Mouse (Mus musculus) CH12.LX (cell line): ENCODE results near the gene Gtf2ird2. TPM values are rescaled to one million over a fixed set of nuclear protein-coding genes. Genes with fewer than 3 reads are reported as not detected.
A peak's percentile ranks its signal among the peaks of the same experiment; 100 is the strongest.

Experiments used
- DNase-seq: peaks from one replicate; pipeline ENCODE4 v3.0.0-alpha.2; 2013; ENCODE audit errors: extremely low read depth
- H3K27ac ChIP-seq: 2 replicates; pipeline ENCODE4 v1.5.1; 2012; ENCODE audit warnings: low read depth, mild to moderate bottlenecking, control low read depth, moderate library complexity; ENCODE audit not compliant: insufficient read depth
- H3K27me3 ChIP-seq: replicated peaks from 2 replicates; pipeline ENCODE3; 2012; ENCODE audit warnings: inconsistent platforms
- H3K36me3 ChIP-seq, 2 experiments: replicated peaks in 1 of 2; 2 replicates each; pipeline versions ENCODE3 to v1.6.1; 2012; ENCODE audit warnings: inconsistent platforms in 1 of 2, low read length in 1 of 2, mild to moderate bottlenecking in 1 of 2, mixed read lengths in 1 of 2, moderate library complexity in 1 of 2; ENCODE audit not compliant: control insufficient read depth in 1 of 2, insufficient read depth in 1 of 2
- H3K4me1 ChIP-seq, 2 experiments: 2 replicates each; pipeline ENCODE4 v1.6.1; 2012; ENCODE audit warnings: inconsistent platforms in 1 of 2, moderate library complexity in 1 of 2; ENCODE audit not compliant: insufficient read depth in 2 of 2, control insufficient read depth in 1 of 2
- H3K4me2 ChIP-seq: 2 replicates; pipeline ENCODE4 v1.6.1; 2012; ENCODE audit warnings: low read depth, mild to moderate bottlenecking, control low read depth; ENCODE audit not compliant: poor library complexity, insufficient read depth, severe bottlenecking
- H3K4me3 ChIP-seq, 3 experiments: fragments of 150-350 bp in 1 of 3; sonication (generic) in 1 of 3; replicated peaks in 1 of 3; 2 replicates each; pipeline versions ENCODE3 to v1.5.1; 2011 to 2012; ENCODE audit warnings: low read depth in 2 of 3, low read length in 2 of 3, mild to moderate bottlenecking in 2 of 3, moderate library complexity in 2 of 3, control low read depth in 1 of 3, improper control_type of control experiment in 1 of 3, inconsistent platforms in 1 of 3, mixed read lengths in 1 of 3; ENCODE audit not compliant: poor library complexity in 1 of 3
- H3K79me2 ChIP-seq: replicated peaks from 2 replicates; pipeline ENCODE4 v1.6.1; 2012; ENCODE audit warnings: mild to moderate bottlenecking, moderate library complexity; ENCODE audit not compliant: control insufficient read depth, poor library complexity, insufficient read depth, severe bottlenecking; ENCODE audit errors: extremely low read depth
- H3K9ac ChIP-seq: 2 replicates; pipeline ENCODE4 v1.6.1; 2012; ENCODE audit warnings: low read depth, mild to moderate bottlenecking, control low read depth, moderate library complexity; ENCODE audit not compliant: insufficient read depth
- H3K9me3 ChIP-seq: replicated peaks from 2 replicates; pipeline ENCODE3; 2012; ENCODE audit warnings: low read length, inconsistent platforms, mixed read lengths
- BHLHE40 ChIP-seq: IDR thresholded peaks from 2 replicates; pipeline ENCODE4 v1.6.1; 2011; ENCODE audit warnings: mild to moderate bottlenecking, low read depth, low read length, improper control_type of control experiment
- CHD1 ChIP-seq: IDR thresholded peaks from 2 replicates; pipeline ENCODE4 v1.6.1; 2012; ENCODE audit warnings: low read depth, low read length, improper control_type of control experiment, inconsistent platforms
- CHD2 ChIP-seq: IDR thresholded peaks from 2 replicates; pipeline ENCODE4 v1.6.1; 2011; ENCODE audit warnings: low read length, improper control_type of control experiment
- CTCF ChIP-seq, 2 experiments: IDR thresholded peaks in 1 of 2; conservative IDR thresholded peaks in 1 of 2; 2 replicates each; pipeline ENCODE4 v1.5.1; 2011 to 2012; ENCODE audit warnings: low read depth in 2 of 2, low read length in 2 of 2, improper control_type of control experiment in 1 of 2, inconsistent platforms in 1 of 2, mild to moderate bottlenecking in 1 of 2, moderate library complexity in 1 of 2
- E2F4 ChIP-seq: IDR thresholded peaks from 2 replicates; pipeline ENCODE4 v1.6.1; 2011; ENCODE audit warnings: low read depth, low read length, improper control_type of control experiment; ENCODE audit not compliant: insufficient replicate concordance
- ELF1 ChIP-seq: IDR thresholded peaks from 2 replicates; pipeline ENCODE4 v1.6.1; 2014; ENCODE audit warnings: low read depth, mild to moderate bottlenecking, inconsistent platforms, low read length, improper control_type of control experiment
- EP300 ChIP-seq: IDR thresholded peaks from 2 replicates; pipeline ENCODE4 v1.6.1; 2011; ENCODE audit warnings: low read length, improper control_type of control experiment
- ETS1 ChIP-seq: conservative IDR thresholded peaks from 2 replicates; pipeline ENCODE4 v1.6.1; 2012; ENCODE audit warnings: low read depth, mild to moderate bottlenecking, inconsistent platforms, low read length, improper control_type of control experiment, moderate library complexity
- GABPA ChIP-seq: IDR thresholded peaks from 2 replicates; pipeline ENCODE4 v1.6.1; 2012; ENCODE audit warnings: low read depth, low read length, improper control_type of control experiment, inconsistent platforms; ENCODE audit not compliant: insufficient replicate concordance
- HCFC1 ChIP-seq: IDR thresholded peaks from 2 replicates; pipeline ENCODE4 v1.6.1; 2012; ENCODE audit warnings: low read depth, mild to moderate bottlenecking, inconsistent platforms, low read length, improper control_type of control experiment
- IRF4 ChIP-seq: IDR thresholded peaks from 2 replicates; pipeline ENCODE4 v1.6.1; 2014; ENCODE audit warnings: low read depth, mild to moderate bottlenecking, inconsistent platforms, low read length, improper control_type of control experiment
- JUN ChIP-seq: IDR thresholded peaks from 2 replicates; pipeline ENCODE4 v1.6.1; 2011; ENCODE audit warnings: low read depth, mild to moderate bottlenecking, low read length, improper control_type of control experiment, moderate library complexity; ENCODE audit not compliant: insufficient read depth
- JUND ChIP-seq: conservative IDR thresholded peaks from 2 replicates; pipeline ENCODE4 v1.6.1; 2011; ENCODE audit warnings: low read depth, low read length, improper control_type of control experiment
- KAT2A ChIP-seq: IDR thresholded peaks from 2 replicates; pipeline ENCODE4 v1.6.1; 2012; ENCODE audit warnings: low read length, improper control_type of control experiment, inconsistent platforms; ENCODE audit not compliant: insufficient replicate concordance
- MAFK ChIP-seq: IDR thresholded peaks from 2 replicates; pipeline ENCODE4 v1.6.1; 2011; ENCODE audit warnings: low read length, improper control_type of control experiment; ENCODE audit not compliant: insufficient replicate concordance
- MAX ChIP-seq: IDR thresholded peaks from 2 replicates; pipeline ENCODE4 v1.6.1; 2011; ENCODE audit warnings: low read length, improper control_type of control experiment
- MAZ ChIP-seq: IDR thresholded peaks from 2 replicates; pipeline ENCODE4 v1.6.1; 2012; ENCODE audit warnings: low read depth, mild to moderate bottlenecking, inconsistent platforms, low read length, improper control_type of control experiment, moderate library complexity
- MEF2A ChIP-seq: IDR thresholded peaks from 2 replicates; pipeline ENCODE4 v1.6.1; 2014; ENCODE audit warnings: low read depth, mild to moderate bottlenecking, inconsistent platforms, low read length, improper control_type of control experiment, borderline replicate concordance
- MXI1 ChIP-seq: IDR thresholded peaks from 2 replicates; pipeline ENCODE4 v1.6.1; 2011; ENCODE audit warnings: mild to moderate bottlenecking, low read depth, low read length, improper control_type of control experiment
- MYC ChIP-seq: IDR thresholded peaks from 2 replicates; pipeline ENCODE4 v1.6.1; 2011; ENCODE audit warnings: low read depth, mild to moderate bottlenecking, improper control_type of control experiment, low read length
- NELFE ChIP-seq: IDR thresholded peaks from 2 replicates; pipeline ENCODE4 v1.6.1; 2011; ENCODE audit warnings: low read depth, low read length, improper control_type of control experiment
- NRF1 ChIP-seq: IDR thresholded peaks from 2 replicates; pipeline ENCODE4 v1.6.1; 2014; ENCODE audit warnings: low read depth, mild to moderate bottlenecking, inconsistent platforms, low read length, improper control_type of control experiment, moderate library complexity
- PAX5 ChIP-seq: IDR thresholded peaks from 2 replicates; pipeline ENCODE4 v1.6.1; 2012; ENCODE audit warnings: low read length, inconsistent platforms, mixed read lengths
- POLR2A ChIP-seq: IDR thresholded peaks from 2 replicates; pipeline ENCODE4 v1.6.1; 2011; ENCODE audit warnings: low read depth, mild to moderate bottlenecking, improper control_type of control experiment, low read length
- POLR2AphosphoS2 ChIP-seq: IDR thresholded peaks from 2 replicates; pipeline ENCODE4 v1.6.1; 2011; ENCODE audit warnings: low read depth, low read length, improper control_type of control experiment
- RAD21 ChIP-seq: IDR thresholded peaks from 2 replicates; pipeline ENCODE4 v1.6.1; 2011; ENCODE audit warnings: low read depth, mild to moderate bottlenecking, low read length, improper control_type of control experiment, moderate library complexity
- RCOR1 ChIP-seq: conservative IDR thresholded peaks from 2 replicates; pipeline ENCODE4 v1.6.1; 2012; ENCODE audit warnings: low read depth, mild to moderate bottlenecking, inconsistent platforms, low read length, improper control_type of control experiment
- SIN3A ChIP-seq: IDR thresholded peaks from 2 replicates; pipeline ENCODE4 v1.6.1; 2012; ENCODE audit warnings: low read length, improper control_type of control experiment, inconsistent platforms
- SMC3 ChIP-seq: IDR thresholded peaks from 2 replicates; pipeline ENCODE4 v1.6.1; 2011; ENCODE audit warnings: low read depth, low read length, improper control_type of control experiment
- TBP ChIP-seq: conservative IDR thresholded peaks from 2 replicates; pipeline ENCODE4 v1.6.1; 2011; ENCODE audit warnings: low read depth, low read length, improper control_type of control experiment
- TCF12 ChIP-seq: IDR thresholded peaks from 2 replicates; pipeline ENCODE4 v1.6.1; 2014; ENCODE audit warnings: low read depth, mild to moderate bottlenecking, inconsistent platforms, low read length, improper control_type of control experiment
- UBTF ChIP-seq: IDR thresholded peaks from 2 replicates; pipeline ENCODE4 v1.6.1; 2012; ENCODE audit warnings: low read depth, mild to moderate bottlenecking, inconsistent platforms, low read length, improper control_type of control experiment, moderate library complexity
- USF1 ChIP-seq: IDR thresholded peaks from 2 replicates; pipeline ENCODE4 v1.6.1; 2014; ENCODE audit warnings: low read depth, mild to moderate bottlenecking, inconsistent platforms, low read length, improper control_type of control experiment
- USF2 ChIP-seq: conservative IDR thresholded peaks from 2 replicates; pipeline ENCODE4 v1.6.1; 2011; ENCODE audit warnings: low read depth, low read length, improper control_type of control experiment
- ZC3H11A ChIP-seq: IDR thresholded peaks from 2 replicates; pipeline ENCODE4 v1.6.1; 2012; ENCODE audit warnings: low read depth, mild to moderate bottlenecking, inconsistent platforms, low read length, improper control_type of control experiment
- ZKSCAN1 ChIP-seq: IDR thresholded peaks from 2 replicates; pipeline ENCODE4 v1.6.1; 2012; ENCODE audit warnings: low read depth, inconsistent platforms, low read length, improper control_type of control experiment, borderline replicate concordance
- ZMIZ1 ChIP-seq: IDR thresholded peaks from 2 replicates; pipeline ENCODE4 v1.6.1; 2012; ENCODE audit warnings: low read depth, mild to moderate bottlenecking, inconsistent platforms, low read length, improper control_type of control experiment
- ZNF384 ChIP-seq: IDR thresholded peaks from 2 replicates; pipeline ENCODE4 v1.6.1; 2012; ENCODE audit warnings: low read depth, low read length, improper control_type of control experiment, inconsistent platforms
- dilution Hi-C: fragments of 300-500 bp; cut with MboI; formaldehyde crosslinking; loops from 2 replicates; pipeline ENCODE4 v1.14.3; 2020; ENCODE audit warnings: low sequenced_read_pairs; ENCODE audit not compliant: extremely low pct_unique_long_range_greater_than_20kb, extremely low pct_ligation_motif_present
- in situ Hi-C: fragments of 300-500 bp; cut with MboI; formaldehyde crosslinking; loops from 3 replicates; pipeline ENCODE4 v1.14.3; 2019; ENCODE audit warnings: low sequenced_read_pairs, low pct_ligation_motif_present, low pct_unique_long_range_greater_than_20kb, mixed read lengths
- polyA plus RNA-seq: library from polyadenylated mRNA; unstranded; fragments of >175 nt; gene quantifications from 2 replicates; pipeline ENCODE4 v1.2.1, GENCODE M21; 2012; ENCODE audit warnings: low read depth; ENCODE audit not compliant: insufficient read length
- total RNA-seq, 2 experiments: library from RNA; depleted of rRNA; stranded (reverse); fragments of 300-350 nt in 1 of 2; fragments of >200 nt in 1 of 2; gene quantifications; 2 replicates each; pipeline ENCODE4 v1.2.3; 2012 to 2014

Gtf2ird2 gene
- total and polyA plus RNA-seq, 3 experiments, result 1.9 to 9.7 (median 4.7) TPM

GRCm38 (mm10) chr5:134226946-134227345, 43.1 kb downstream of the Gtf2ird2 start:
- no peaks in the 10 kb centered on the region for H3K9me3 ChIP-seq
- in situ Hi-C loops (no loop called here), dilution Hi-C loops (no loop called here)
- H3K4me3 ChIP-seq, result peak overlapping the region; percentile 55 to 61 (median 60)
- H3K79me2 ChIP-seq, result peaks cover 26% of the 10 kb centered on the region
- TF ChIP-seq POLR2AphosphoS2 (no peak), IRF4 (peak; percentile 84), UBTF (no peak), USF2 (no peak), ZNF384 (no peak), ETS1 (peak; percentile 72), MEF2A (peak; percentile 83), ELF1 (0 out of 2 replicates have a peak, but pooled peaks have one; percentile 44), TCF12 (peak; percentile 92), JUND (no peak), EP300 (peak; percentile 36; the same call in 1 of the 2 replicates), GABPA (no peak), MXI1 (peak; percentile 77; the same call in 1 of the 2 replicates), POLR2A (peak; percentile 28; the same call in 1 of the 2 replicates), USF1 (no peak), JUN (no peak), TBP (0 out of 2 replicates have a peak, but pooled peaks have one; percentile 45), MAZ (peak; percentile 89), ZKSCAN1 (no peak), RAD21 (no peak; the same call in 1 of the 2 replicates), PAX5 (no peak), MAX (peak; percentile 69), MAFK (0 out of 2 replicates have a peak, but pooled peaks have one; percentile 40), ZMIZ1 (no peak; the same call in 1 of the 2 replicates), MYC (0 out of 2 replicates have a peak, but pooled peaks have one; percentile 62), CHD2 (peak; percentile 66), SIN3A (peak; percentile 79), CHD1 (no peak), SMC3 (0 out of 2 replicates have a peak, but pooled peaks have one; percentile 14), HCFC1 (0 out of 2 replicates have a peak, but pooled peaks have one; percentile 31), KAT2A (no peak), NRF1 (0 out of 2 replicates have a peak, but pooled peaks have one; percentile 41), E2F4 (no peak), ZC3H11A (no peak), CTCF (conservative IDR thresholded peaks at IDR 0.05 in 1 of 2, IDR thresholded peaks at IDR 0.05 in 1 of 2; ENCODE audit: low read depth in 2 of 2, low read length in 2 of 2) (no peak), RCOR1 (no peak), NELFE (0 out of 2 replicates have a peak, but pooled peaks have one; percentile 37), BHLHE40 (peak; percentile 70)
- TF ChIP-seq, all 38 proteins: peak for 20
- Histone ChIP-seq H3K27me3 (no peaks in the 10 kb centered on the region), H3K36me3 (peaks cover 39 to 55% of the 10 kb centered on the region in 2 experiments), H3K4me2 (peak overlapping the region; percentile 60), H3K9ac (peak overlapping the region; percentile 96), H3K4me1 (peaks cover 25 to 55% of the 10 kb centered on the region in 2 experiments), H3K27ac (peak overlapping the region; percentile 100)
- DNase-seq, result no peak
